ENCODE assay signal across 8 mouse cellular contexts in the genomic region with DNA sequence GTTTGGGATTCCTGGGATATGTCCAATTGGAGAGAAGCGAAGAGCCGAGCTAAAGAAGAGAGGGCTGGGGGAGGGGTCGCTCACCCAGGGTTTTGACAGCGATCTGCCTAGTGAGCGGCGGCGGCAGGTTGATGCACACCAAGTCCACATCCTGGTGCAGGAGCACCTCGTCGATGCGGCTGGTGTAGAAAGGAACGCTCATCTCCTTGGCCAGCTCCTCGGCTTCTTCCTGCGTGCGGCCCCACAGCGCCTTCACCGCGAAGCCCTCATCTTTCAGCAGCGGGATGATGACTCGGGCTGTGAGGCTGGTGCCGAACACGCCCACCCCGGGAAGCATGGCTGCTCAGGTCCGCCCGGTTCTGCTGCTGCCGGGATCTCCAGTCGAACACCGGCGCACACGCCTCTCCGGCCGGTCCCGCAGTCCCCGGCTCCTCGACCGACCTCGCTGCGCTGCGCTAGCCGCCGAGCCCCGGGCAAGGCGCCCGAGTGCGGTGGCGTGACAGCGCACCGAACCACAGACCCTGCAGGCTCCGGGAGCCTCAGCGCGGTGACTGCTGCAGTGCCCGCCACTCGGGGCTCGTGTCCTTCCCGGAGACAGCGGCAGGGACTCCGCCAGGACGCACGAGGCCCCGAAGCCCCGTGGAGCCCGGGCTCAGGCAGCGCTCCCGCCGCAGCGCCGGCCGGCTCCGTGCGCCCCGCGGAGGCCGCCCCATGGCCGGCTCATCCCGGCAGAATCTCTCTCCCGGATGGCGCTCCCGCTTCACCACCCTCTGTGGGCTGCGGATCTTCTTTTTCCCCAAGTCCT. TPM values are rescaled to one million over a fixed set of nuclear protein-coding genes. Genes with fewer than 3 reads are reported as not detected.
DNase-seq lines count a peak whose midpoint lies in the region; ATAC-seq lines count a peak whose summit lies in the region.

No protein-coding gene starts in this region.

- H3K9me3 ChIP-seq in liver, embryonic 13.5 days (replicated peaks), result no peaks in the 10 kb centered on the region
- H3K9me3 ChIP-seq in neural tube, embryonic 15.5 days (replicated peaks), result no peaks in the 10 kb centered on the region

- WGBS in liver, embryonic 13.5 days (ENCODE audit: insufficient replicate concordance), result under 1% methylated on average over 78 of the region's 78 CpGs
- under 1% methylated on average over 78 of the region's 78 CpGs for WGBS in neural tube, embryonic 15.5 days

- no peaks in the 10 kb centered on the region for H3K36me3 ChIP-seq in liver, embryonic 13.5 days
- H3K36me3 ChIP-seq in neural tube, embryonic 15.5 days, result no peaks in the 10 kb centered on the region

- peak overlapping the region; percentile 72 for H3K27ac ChIP-seq in liver, embryonic 13.5 days
- peak overlapping the region; percentile 90 for H3K27ac ChIP-seq in neural tube, embryonic 15.5 days (replicated peaks)

- H3K9ac ChIP-seq in liver, embryonic 13.5 days, result peak overlapping the region; percentile 75
- H3K9ac ChIP-seq in neural tube, embryonic 15.5 days (replicated peaks), result peak overlapping the region; percentile 80

- peak overlapping the region; percentile 92 for H3K4me2 ChIP-seq in liver, embryonic 13.5 days
- H3K4me2 ChIP-seq in neural tube, embryonic 15.5 days, result peak overlapping the region; percentile 79

- peaks cover 47% of the 10 kb centered on the region for H3K4me1 ChIP-seq in liver, embryonic 13.5 days (replicated peaks)
- peaks cover 46% of the 10 kb centered on the region for H3K4me1 ChIP-seq in neural tube, embryonic 15.5 days

- DNase-seq in spleen, adult 18-20 months, result peak; percentile 26 to 52
- no peak for DNase-seq in spleen, adult 12 weeks (ENCODE audit: low spot score)
- peak; percentile 16 for DNase-seq in brain, embryonic 18.5 days (ENCODE audit: low read depth, low spot score)
- DNase-seq in gastrocnemius, postnatal 10 days, result peak; percentile 51
- DNase-seq in liver, embryonic 13.5 days, result no peak
- DNase-seq in yolk sac, embryonic 10.5 days (ENCODE audit: low spot score), result peak; percentile 22

- peak; percentile 15 for ATAC-seq in inflammation-experienced regulatory T-cells, adult 6 months
- ATAC-seq in liver, embryonic 13.5 days (ENCODE audit: low read depth), result peak; percentile 43
- ATAC-seq in neural tube, embryonic 15.5 days (ENCODE audit: low FRiP score), result peak; percentile 39

- H3K27me3 ChIP-seq in liver, embryonic 13.5 days, result peaks cover 70% of the 10 kb centered on the region
- no peaks in the 10 kb centered on the region for H3K27me3 ChIP-seq in neural tube, embryonic 15.5 days (replicated peaks)

- H3K4me3 ChIP-seq in liver, embryonic 13.5 days (replicated peaks), result peak overlapping the region; percentile 67
- H3K4me3 ChIP-seq in neural tube, embryonic 15.5 days (replicated peaks), result peak overlapping the region; percentile 80

RNA-seq across cellular contexts. Expression of a gene that starts 0.6 kb away (rescaled TPM):
- 1 to 10 TPM; 6.2 to 6.8 TPM for total RNA-seq in gastrocnemius, postnatal 10 days (2021)
- polyA plus RNA-seq in inflammation-experienced regulatory T-cells, adult 6 months (2017; shearing (Covaris generic)), result 1 to 10 TPM; 3.6 to 4.8 (median 4.6) TPM
- 0.15 TPM in 2 replicates for polyA plus RNA-seq in liver, embryonic 13.5 days (2015; fragmentation: Nextera tagmentation; extraction: Ambion mirVana)
- 1.9 and 2.7 TPM in 2 replicates for polyA plus RNA-seq in neural tube, embryonic 15.5 days (2015; fragmentation: Nextera tagmentation; extraction: Ambion mirVana)

Comparison
In these comparisons a context has a peak if more than half of its experiments do, and no peak if none do; other contexts are left out.
1. DNase-seq: peak in spleen, adult 18-20 months (2 of 2), brain, embryonic 18.5 days (single experiment), gastrocnemius, postnatal 10 days (single experiment) and yolk sac, embryonic 10.5 days (single experiment); none in spleen, adult 12 weeks (single experiment) and liver, embryonic 13.5 days (single experiment).
2. Peak in every context shown above with its lines, with median percentiles within 50 percentile points of each other: ATAC-seq.